Mouse (Mus musculus) ovary, adult 18-20 months (tissue): ENCODE data around the gene Olfr930.

Experiments used
- DNase-seq: peaks from one replicate; pipeline ENCODE4 v3.0.0; 2022; ENCODE audit warnings: low spot score, mixed read lengths

Olfr930 gene

DNA sequence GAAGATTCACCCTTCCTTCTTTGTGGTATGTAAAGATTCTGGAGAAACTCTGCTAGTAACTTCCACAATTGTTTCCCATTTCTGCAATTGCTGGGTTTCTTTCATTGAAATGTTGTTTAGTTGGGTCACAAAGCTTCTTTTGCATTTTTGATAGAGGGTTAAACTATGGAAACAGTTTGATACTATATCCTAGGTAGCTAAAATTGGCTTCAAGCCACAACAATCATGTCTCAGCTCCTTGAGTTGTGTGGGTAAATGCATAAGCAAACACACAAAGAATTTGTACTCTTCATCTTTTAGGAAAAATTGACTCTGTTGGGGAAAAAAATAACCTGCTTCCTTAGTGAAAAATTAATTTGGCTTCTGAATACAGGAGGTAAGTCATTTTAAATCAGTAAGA is at the start of gene Olfr930:
Gene Olfr930, plus strand, starts transcription at position 301 of the 400 bp plus-strand sequence.
- no peak for DNase-seq

DNA sequence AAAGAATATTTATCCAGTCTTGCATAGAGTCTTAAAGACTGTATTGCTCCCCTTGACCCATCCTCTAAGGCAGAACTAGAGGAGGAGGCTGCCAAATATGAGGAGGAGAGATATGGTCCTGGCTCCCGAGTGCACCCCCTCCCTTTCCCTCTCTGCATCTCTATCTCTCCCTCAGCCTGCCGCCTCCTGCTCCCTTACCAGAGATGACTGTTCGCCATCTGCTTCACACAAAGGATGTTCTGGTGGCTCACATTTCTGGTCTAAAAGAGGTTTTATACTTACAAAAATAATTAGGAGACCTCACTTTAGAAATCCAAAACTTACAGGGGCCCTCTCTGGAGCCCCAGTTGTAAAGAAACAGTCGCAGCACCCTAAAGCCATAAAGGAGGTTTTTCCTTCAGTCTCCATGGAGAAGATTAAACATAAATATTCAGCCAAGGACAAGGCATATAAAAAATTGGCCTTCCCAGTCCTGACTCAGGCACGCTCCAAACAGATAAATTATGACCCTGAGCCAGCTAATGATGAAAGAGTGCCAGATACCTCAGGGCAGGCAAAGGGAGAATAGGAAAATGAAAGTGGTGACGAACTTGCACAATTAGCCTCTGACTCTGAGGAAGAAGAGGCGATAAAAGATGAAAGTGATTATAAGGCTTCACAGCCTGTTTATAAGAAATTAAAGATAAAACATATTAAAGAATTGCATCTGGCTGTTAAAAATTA is 24.0 kb downstream of the Olfr930 start:
- no peak for DNase-seq

DNA sequence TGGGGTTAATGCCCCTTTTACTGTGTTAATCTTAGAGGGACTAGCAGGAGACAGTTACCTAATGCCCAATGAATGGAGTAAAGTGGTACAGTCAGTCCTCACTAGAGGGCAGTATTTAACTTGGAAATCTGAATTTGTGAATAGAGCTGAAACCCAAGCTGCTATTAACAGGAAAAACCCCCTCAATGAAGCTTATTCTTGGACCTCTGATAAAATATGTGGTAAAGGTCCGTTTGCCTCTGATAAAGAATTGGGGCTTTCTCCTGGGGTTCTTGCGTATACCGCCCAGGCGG is 24.5 kb downstream of the Olfr930 start:
- DNase-seq: no peak

DNA sequence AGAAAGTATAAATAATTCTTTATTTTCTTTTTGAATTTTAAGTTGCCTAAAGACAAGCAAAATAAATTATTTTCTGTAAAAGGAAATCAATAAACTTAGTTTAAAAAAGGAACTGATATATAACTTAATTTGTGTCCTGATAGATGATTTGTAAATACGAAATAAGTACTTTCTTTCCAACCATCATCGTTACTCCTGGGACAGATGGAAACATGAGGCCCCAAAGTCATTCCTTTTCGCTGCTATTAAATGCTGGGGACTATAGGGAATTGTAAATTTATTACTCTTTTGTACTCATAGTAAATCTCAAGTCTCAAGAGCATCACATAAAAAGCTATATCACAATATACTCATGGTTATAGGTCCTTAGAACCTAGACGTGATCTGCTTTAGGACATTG is 42.4 kb downstream of the Olfr930 start, which contains the start of gene Olfr933:
Gene Olfr933, plus strand, starts transcription at position 301 of the 400 bp plus-strand sequence.
- no peak for DNase-seq
